Mouse (Mus musculus): Measurements from ENCODE around the gene Lrrc7. TPM values are rescaled to one million over a fixed set of nuclear protein-coding genes. Genes with fewer than 3 reads are reported as not detected.

Gene Lrrc7
- total and polyA plus RNA-seq, 3 experiments = 0.11 TPM; not detected in 2

- H3K4me1 ChIP-seq (ENCODE audit: insufficient read depth, low read depth, low read length) = no peaks in the 10 kb centered on the region
- ATAC-seq (ENCODE audit: extremely low read depth, insufficient number of reproducible peaks, low FRiP score, poor library complexity, severe bottlenecking) (no peak), DNase-seq (ENCODE audit: low spot score) (no peak)
Measured at GRCm38 (mm10) chr3:158091601-158092000, 470.4 kb downstream of the Lrrc7 start.

GRCm38 (mm10) chr3:158077828-158078227, 484.2 kb downstream of the Lrrc7 start:
- ATAC-seq (ENCODE audit: extremely low read depth, insufficient number of reproducible peaks, low FRiP score, poor library complexity, severe bottlenecking) (no peak), DNase-seq (ENCODE audit: low spot score) (no peak)
- no peaks in the 10 kb centered on the region for H3K9me3 ChIP-seq (replicated peaks)
- no peaks in the 10 kb centered on the region for H3K36me3 ChIP-seq (replicated peaks)
- H3K4me1 ChIP-seq (ENCODE audit: insufficient read depth, low read depth, low read length) = no peaks in the 10 kb centered on the region
- no peak overlapping the region for H3K4me3 ChIP-seq (ENCODE audit: low read depth, low read length)
- TF ChIP-seq GATA2 (IDR thresholded peaks at IDR 0.05; ENCODE audit: borderline replicate concordance, low read depth, low read length) = no peak
- TF ChIP-seq CTCF (IDR thresholded peaks at IDR 0.05; ENCODE audit: low read depth, low read length) = no peak
- TF ChIP-seq TAL1 (conservative IDR thresholded peaks at IDR 0.05; ENCODE audit: low read depth, low read length) = no peak
- no peak for TF ChIP-seq POLR2AphosphoS5 (IDR thresholded peaks at IDR 0.05; ENCODE audit: insufficient replicate concordance, low read depth, low read length)
- TF ChIP-seq GATA1 (IDR thresholded peaks at IDR 0.05; ENCODE audit: borderline replicate concordance, low read length) = no peak
- H3K27me3 ChIP-seq (ENCODE audit: insufficient read depth, low read length) = peaks cover 12% of the 10 kb centered on the region

More at GRCm38 (mm10) chr3:158091601-158092000, 470.4 kb downstream of the Lrrc7 start:
- no peaks in the 10 kb centered on the region for H3K36me3 ChIP-seq (replicated peaks)
- TF ChIP-seq GATA2 (IDR thresholded peaks at IDR 0.05; ENCODE audit: borderline replicate concordance, low read depth, low read length) = no peak
- TF ChIP-seq TAL1 (conservative IDR thresholded peaks at IDR 0.05; ENCODE audit: low read depth, low read length) = no peak
- no peak for TF ChIP-seq GATA1 (IDR thresholded peaks at IDR 0.05; ENCODE audit: borderline replicate concordance, low read length)
- no peak for TF ChIP-seq POLR2AphosphoS5 (IDR thresholded peaks at IDR 0.05; ENCODE audit: insufficient replicate concordance, low read depth, low read length)
- TF ChIP-seq CTCF (IDR thresholded peaks at IDR 0.05; ENCODE audit: low read depth, low read length) = no peak
- no peak overlapping the region for H3K4me3 ChIP-seq (ENCODE audit: low read depth, low read length)
- peaks cover 2% of the 10 kb centered on the region; the same call in 1 of the 2 replicates for H3K27me3 ChIP-seq (ENCODE audit: insufficient read depth, low read length)
- no peaks in the 10 kb centered on the region for H3K9me3 ChIP-seq (replicated peaks)

- TF ChIP-seq POLR2AphosphoS5 (IDR thresholded peaks at IDR 0.05; ENCODE audit: insufficient replicate concordance, low read depth, low read length) (no peak), GATA1 (IDR thresholded peaks at IDR 0.05; ENCODE audit: borderline replicate concordance, low read length) (no peak), CTCF (IDR thresholded peaks at IDR 0.05; ENCODE audit: low read depth, low read length) (no peak), TAL1 (conservative IDR thresholded peaks at IDR 0.05; ENCODE audit: low read depth, low read length) (no peak), GATA2 (IDR thresholded peaks at IDR 0.05; ENCODE audit: borderline replicate concordance, low read depth, low read length) (no peak)
- Histone ChIP-seq H3K36me3 (replicated peaks) (no peaks in the 10 kb centered on the region), H3K27me3 (ENCODE audit: insufficient read depth, low read length) (peaks cover 12% of the 10 kb centered on the region), H3K4me3 (ENCODE audit: low read depth, low read length) (no peak overlapping the region), H3K4me1 (ENCODE audit: insufficient read depth, low read depth, low read length) (no peaks in the 10 kb centered on the region), H3K9me3 (replicated peaks) (no peaks in the 10 kb centered on the region)
- ATAC-seq (ENCODE audit: extremely low read depth, insufficient number of reproducible peaks, low FRiP score, poor library complexity, severe bottlenecking) = no peak
- no peak for DNase-seq (ENCODE audit: low spot score)
Measured at GRCm38 (mm10) chr3:158077380-158077772, 484.6 kb downstream of the Lrrc7 start.

- Histone ChIP-seq H3K4me3 (ENCODE audit: low read depth, low read length) (no peak overlapping the region), H3K9me3 (replicated peaks) (no peaks in the 10 kb centered on the region), H3K36me3 (replicated peaks) (no peaks in the 10 kb centered on the region), H3K4me1 (ENCODE audit: insufficient read depth, low read depth, low read length) (no peaks in the 10 kb centered on the region), H3K27me3 (ENCODE audit: insufficient read depth, low read length) (peaks cover 12% of the 10 kb centered on the region)
- peak; percentile 26; the same call in 1 of the 2 replicates for TF ChIP-seq CTCF (IDR thresholded peaks at IDR 0.05; ENCODE audit: low read depth, low read length)
- no peak for TF ChIP-seq TAL1 (conservative IDR thresholded peaks at IDR 0.05; ENCODE audit: low read depth, low read length)
- TF ChIP-seq POLR2AphosphoS5 (IDR thresholded peaks at IDR 0.05; ENCODE audit: insufficient replicate concordance, low read depth, low read length) = no peak
- no peak for TF ChIP-seq GATA2 (IDR thresholded peaks at IDR 0.05; ENCODE audit: borderline replicate concordance, low read depth, low read length)
- no peak for DNase-seq (ENCODE audit: low spot score)
- 0 out of 2 replicates have a peak, but pooled peaks have one; percentile 31 for ATAC-seq (ENCODE audit: extremely low read depth, insufficient number of reproducible peaks, low FRiP score, poor library complexity, severe bottlenecking)
Measured at GRCm38 (mm10) chr3:158076685-158077379, 485.2 kb downstream of the Lrrc7 start.

GRCm38 (mm10) chr3:158075004-158075403, 487.0 kb downstream of the Lrrc7 start:
- H3K9me3 ChIP-seq (replicated peaks) = no peaks in the 10 kb centered on the region

GRCm38 (mm10) chr3:158068613-158069263, 493.3 kb downstream of the Lrrc7 start:
- no peak for DNase-seq (ENCODE audit: low spot score)
- H3K36me3 ChIP-seq (replicated peaks) = peaks cover 29% of the 10 kb centered on the region
- no peak for ATAC-seq (ENCODE audit: extremely low read depth, insufficient number of reproducible peaks, low FRiP score, poor library complexity, severe bottlenecking)

More at GRCm38 (mm10) chr3:158075004-158075403, 487.0 kb downstream of the Lrrc7 start:
- DNase-seq (ENCODE audit: low spot score) (no peak), ATAC-seq (ENCODE audit: extremely low read depth, insufficient number of reproducible peaks, low FRiP score, poor library complexity, severe bottlenecking) (no peak)
- no peak overlapping the region for H3K4me3 ChIP-seq (ENCODE audit: low read depth, low read length)
- H3K4me1 ChIP-seq (ENCODE audit: insufficient read depth, low read depth, low read length) = no peaks in the 10 kb centered on the region
- peaks cover 8% of the 10 kb centered on the region for H3K27me3 ChIP-seq (ENCODE audit: insufficient read depth, low read length)
- no peaks in the 10 kb centered on the region for H3K36me3 ChIP-seq (replicated peaks)
- no peak for TF ChIP-seq GATA2 (IDR thresholded peaks at IDR 0.05; ENCODE audit: borderline replicate concordance, low read depth, low read length)

More at GRCm38 (mm10) chr3:158068613-158069263, 493.3 kb downstream of the Lrrc7 start:
- no peaks in the 10 kb centered on the region for H3K27me3 ChIP-seq (ENCODE audit: insufficient read depth, low read length)
- no peak for TF ChIP-seq CTCF (IDR thresholded peaks at IDR 0.05; ENCODE audit: low read depth, low read length)
- TF ChIP-seq GATA1 (IDR thresholded peaks at IDR 0.05; ENCODE audit: borderline replicate concordance, low read length) = no peak
- TF ChIP-seq POLR2AphosphoS5 (IDR thresholded peaks at IDR 0.05; ENCODE audit: insufficient replicate concordance, low read depth, low read length) = no peak
- no peak for TF ChIP-seq TAL1 (conservative IDR thresholded peaks at IDR 0.05; ENCODE audit: low read depth, low read length)
- TF ChIP-seq GATA2 (IDR thresholded peaks at IDR 0.05; ENCODE audit: borderline replicate concordance, low read depth, low read length) = no peak
- no peak overlapping the region for H3K4me3 ChIP-seq (ENCODE audit: low read depth, low read length)
- H3K9me3 ChIP-seq (replicated peaks) = no peaks in the 10 kb centered on the region
- H3K4me1 ChIP-seq (ENCODE audit: insufficient read depth, low read depth, low read length) = no peaks in the 10 kb centered on the region
